Mouse (Mus musculus) liver, embryonic 11.5 days (tissue): ENCODE data around the gene Gpr101. TPM values are rescaled to one million over a fixed set of nuclear protein-coding genes. Genes with fewer than 3 reads are reported as not detected.
A peak's percentile ranks its signal among the peaks of the same experiment; 100 is the strongest.

Experiments used
- ATAC-seq: fragments of 200-750 bp; cut with Nextera tagmentation; replicated peaks from 2 replicates; pipeline ENCODE4 v1.8.0; 2017; ENCODE audit warnings: moderate number of reproducible peaks, mild to moderate bottlenecking, moderate TSS enrichment, moderate library complexity; ENCODE audit not compliant: low FRiP score
- DNase-seq: peaks from one replicate; pipeline ENCODE4 v3.0.0-alpha.2; 2017; ENCODE audit warnings: low spot score
- H3K27ac ChIP-seq: fragments of 300-500 bp; sonication (generic); 2 replicates; pipeline ENCODE4 v1.5.1; 2014; ENCODE audit warnings: mild to moderate bottlenecking, low read depth, low read length, control low read depth
- H3K27me3 ChIP-seq: fragments of 300-500 bp; sonication (generic); replicated peaks from 2 replicates; pipeline ENCODE4 v1.6.1; 2014; ENCODE audit warnings: low read length, mixed read lengths; ENCODE audit not compliant: control insufficient read depth, insufficient read depth
- H3K36me3 ChIP-seq: fragments of 300-500 bp; sonication (generic); 2 replicates; pipeline ENCODE4 v1.6.1; 2014; ENCODE audit warnings: mild to moderate bottlenecking, low read length, moderate library complexity, mixed read lengths; ENCODE audit not compliant: control insufficient read depth, insufficient read depth
- H3K4me1 ChIP-seq: fragments of 300-500 bp; sonication (generic); replicated peaks from 2 replicates; pipeline ENCODE4 v1.6.1; 2014; ENCODE audit warnings: low read length, mixed read lengths; ENCODE audit not compliant: control insufficient read depth, insufficient read depth
- H3K4me2 ChIP-seq: fragments of 300-500 bp; sonication (generic); 2 replicates; pipeline ENCODE4 v1.6.1; 2014; ENCODE audit warnings: mild to moderate bottlenecking, control low read depth, moderate library complexity
- H3K4me3 ChIP-seq: fragments of 300-500 bp; sonication (generic); 2 replicates; pipeline ENCODE4 v1.5.1; 2014; ENCODE audit warnings: low read depth, low read length, control low read depth
- H3K9ac ChIP-seq: fragments of 300-500 bp; sonication (generic); 2 replicates; pipeline ENCODE4 v1.6.1; 2014; ENCODE audit warnings: low read depth, low read length, control low read depth
- H3K9me3 ChIP-seq: fragments of 300-500 bp; sonication (generic); 2 replicates; pipeline ENCODE4 v1.6.1; 2016; ENCODE audit warnings: low read length, inconsistent platforms, mixed read lengths; ENCODE audit not compliant: control insufficient read depth
- WGBS: fragments of 180-500 bp; shearing (Covaris S2); extraction: QIAGEN DNeasy Blood & Tissue Kit; methylation state at CpG from one replicate; pipeline ENCODE4 v1.1.7; 2014; 5-methylcytosine and 5-hydroxymethylcytosine counted together
- polyA plus RNA-seq: library from polyadenylated mRNA; unstranded; fragments of >200 nt; fragmentation: Nextera tagmentation; extraction: Ambion mirVana; gene quantifications from 2 replicates; pipeline ENCODE4 v1.2.1, GENCODE M21; 2014

Gene Gpr101
- polyA plus RNA-seq: not detected in 2 replicates

- Histone ChIP-seq H3K9ac (no peak within 1 kb of the TSS), H3K4me2 (peak within 1 kb of the TSS; percentile 33; the same call in 1 of the 2 replicates), H3K4me3 (no peak within 1 kb of the TSS), H3K27ac (no peak within 1 kb of the TSS), H3K4me1 (no peaks in the 10 kb centered on the region), H3K9me3 (no peaks in the 10 kb centered on the region), H3K36me3 (no peaks in the 10 kb centered on the region), H3K27me3 (peaks cover 29% of the 10 kb centered on the region)
- 18% methylated on average over 16 of the region's 28 CpGs for WGBS
- DNase-seq (no peak), ATAC-seq (no peak)
These were observed at the start of gene Gpr101 for GRCm38 (mm10) chrX:57503634-57504033. Gene Gpr101 (minus strand): TSS chrX:57503757.

- Histone ChIP-seq H3K4me2 (no peak overlapping the region), H3K4me3 (no peak overlapping the region), H3K27me3 (no peaks in the 10 kb centered on the region; the same call in none of the 2 replicates), H3K27ac (no peak overlapping the region), H3K4me1 (no peaks in the 10 kb centered on the region), H3K9ac (no peak overlapping the region), H3K36me3 (no peaks in the 10 kb centered on the region), H3K9me3 (no peaks in the 10 kb centered on the region)
- DNase-seq: no peak
- ATAC-seq: no peak
- 43% methylated on average over 28 of the region's 28 CpGs for WGBS
These were observed 17.8 kb upstream of the Gpr101 start for GRCm38 (mm10) chrX:57521117-57522095.

GRCm38 (mm10) chrX:57506247-57506646, 2.7 kb upstream of the Gpr101 start:
- H3K36me3 ChIP-seq: no peaks in the 10 kb centered on the region
- no peak overlapping the region for H3K9ac ChIP-seq
- H3K4me1 ChIP-seq: no peaks in the 10 kb centered on the region
- no peak overlapping the region for H3K4me3 ChIP-seq
- H3K9me3 ChIP-seq: no peaks in the 10 kb centered on the region
- WGBS: 39% methylated on average over 1 of the region's 1 CpGs
- ATAC-seq: no peak
- H3K27ac ChIP-seq: no peak overlapping the region
- H3K4me2 ChIP-seq: no peak overlapping the region
- no peak for DNase-seq
- H3K27me3 ChIP-seq: peaks cover 29% of the 10 kb centered on the region

Other genes starting within 250 kb of the Gpr101 start
- gene Arhgef6, start 165.0 kb downstream of the Gpr101 start, polyA plus RNA-seq: 6.9 and 8.4 TPM in 2 replicates
- gene Rbmx, start 110.7 kb downstream of the Gpr101 start, polyA plus RNA-seq: 69.2 and 71.6 TPM in 2 replicates
- not detected in 2 replicates for gene Gm364, start 94.6 kb downstream of the Gpr101 start, polyA plus RNA-seq